Mouse (Mus musculus) naive thymus-derived CD4-positive, alpha-beta T cell, adult 2 months (primary cell): ENCODE measurements at regions not wholly inside any gene's neighbourhood (a gene's known extent, or its start where the extent isn't known, plus 50 kb on each side); places are given as distances from the start of the nearest gene placed in this dataset.

Experiments
- DNase-seq: peaks from one replicate; pipeline ENCODE4 v3.0.0-alpha.2; 2011; ENCODE audit warnings: low read depth

DNA sequence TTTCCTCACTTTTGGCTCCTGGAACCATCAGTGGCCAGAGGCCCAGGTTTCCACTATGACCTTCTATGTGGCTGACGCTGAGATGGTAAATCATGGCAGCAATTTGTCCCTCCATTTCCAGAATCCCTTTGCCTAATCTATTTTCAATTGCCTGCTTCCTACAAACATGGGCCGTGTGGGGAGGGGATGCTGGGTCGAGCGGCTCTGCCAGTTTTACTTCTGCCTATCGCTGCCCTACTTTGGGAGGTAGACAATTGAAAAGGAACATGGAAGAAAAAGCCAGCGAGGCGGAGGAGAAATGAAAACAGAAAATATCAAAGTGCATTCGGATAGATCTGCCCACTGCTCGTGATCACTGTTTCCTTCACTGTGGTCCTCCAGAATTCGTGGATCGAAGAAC, 123.3 kb upstream of the Nrp1 start:
- DNase-seq = no peak

GRCm38 (mm10) chr8:128235527-128235926, 122.9 kb upstream of the Nrp1 start:
- no peak for DNase-seq

- DNase-seq = no peak
These were observed 122.3 kb upstream of the Nrp1 start for GRCm38 (mm10) chr8:128236097-128236496.

DNA sequence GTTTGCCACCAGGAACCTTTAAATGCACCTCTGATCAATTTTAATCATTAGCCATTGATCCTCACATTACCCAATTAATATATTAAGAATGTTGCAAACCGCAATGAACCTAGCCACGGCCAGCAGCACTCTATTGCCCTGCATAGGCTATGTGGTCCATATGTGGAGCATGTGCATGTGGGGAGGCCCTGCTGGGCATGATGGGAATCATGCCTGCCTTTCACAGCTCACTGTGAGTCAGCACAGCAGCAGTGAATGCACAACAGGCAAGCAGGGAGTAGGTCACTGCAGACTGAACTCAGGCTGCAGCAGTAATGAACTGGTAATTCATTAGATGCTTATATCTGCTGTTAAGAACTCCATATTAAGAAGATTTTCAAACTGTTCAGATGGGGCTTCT, 119.5 kb upstream of the Nrp1 start:
- no peak for DNase-seq

- DNase-seq = no peak
These were observed 118.6 kb upstream of the Nrp1 start for GRCm38 (mm10) chr8:128239783-128240182.

GRCm38 (mm10) chr8:128241200-128241599, 117.2 kb upstream of the Nrp1 start:
- no peak for DNase-seq

GRCm38 (mm10) chr8:128242465-128243251, 115.7 kb upstream of the Nrp1 start:
- DNase-seq = no peak

- DNase-seq = no peak
These were observed 106.7 kb upstream of the Nrp1 start for GRCm38 (mm10) chr8:128251723-128252122.

- no peak for DNase-seq
These were observed 97.6 kb upstream of the Nrp1 start for GRCm38 (mm10) chr8:128260836-128261235.

DNA sequence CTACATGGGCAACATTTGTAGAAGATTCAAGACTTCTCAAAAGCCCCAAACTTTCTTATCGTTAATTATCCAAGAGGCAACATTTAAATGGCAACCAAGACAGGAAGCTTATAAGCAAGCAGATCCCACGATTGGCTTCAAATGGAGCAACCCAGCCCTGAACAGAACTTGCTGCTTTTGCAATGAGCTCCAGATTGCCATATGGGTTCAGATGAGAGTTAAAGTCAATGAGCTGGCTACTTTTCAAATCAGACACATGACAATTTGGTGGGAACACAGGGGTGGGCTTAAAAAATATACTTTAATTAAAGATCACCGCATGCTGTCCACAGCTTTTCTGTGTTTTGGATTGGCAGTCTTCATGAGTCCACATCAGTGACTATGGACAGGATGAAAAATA, 97.0 kb upstream of the Nrp1 start:
- no peak for DNase-seq

GRCm38 (mm10) chr8:128263251-128263947, 95.0 kb upstream of the Nrp1 start:
- DNase-seq = no peak

- DNase-seq = no peak
These were observed 91.1 kb upstream of the Nrp1 start for GRCm38 (mm10) chr8:128267261-128267660.

DNA sequence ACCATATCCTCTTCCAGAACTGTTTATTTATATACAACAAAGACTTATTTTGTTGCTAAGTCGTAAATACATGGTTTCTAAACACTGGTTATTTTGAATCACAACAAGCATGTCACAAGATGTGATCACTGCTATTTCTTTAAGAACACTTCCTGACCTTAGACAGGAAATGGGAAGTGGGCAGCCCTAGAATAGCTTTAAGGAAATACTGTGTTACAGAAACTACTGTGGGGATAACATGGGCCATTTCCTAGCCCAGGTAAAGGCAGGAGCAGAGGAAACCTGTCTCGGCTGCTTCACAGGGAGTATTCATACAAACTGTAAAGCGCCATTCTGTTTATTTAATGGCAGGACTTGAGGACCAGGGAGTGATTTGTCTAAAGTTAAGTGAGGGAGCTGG, 90.4 kb upstream of the Nrp1 start:
- peak; percentile 38 for DNase-seq

DNA sequence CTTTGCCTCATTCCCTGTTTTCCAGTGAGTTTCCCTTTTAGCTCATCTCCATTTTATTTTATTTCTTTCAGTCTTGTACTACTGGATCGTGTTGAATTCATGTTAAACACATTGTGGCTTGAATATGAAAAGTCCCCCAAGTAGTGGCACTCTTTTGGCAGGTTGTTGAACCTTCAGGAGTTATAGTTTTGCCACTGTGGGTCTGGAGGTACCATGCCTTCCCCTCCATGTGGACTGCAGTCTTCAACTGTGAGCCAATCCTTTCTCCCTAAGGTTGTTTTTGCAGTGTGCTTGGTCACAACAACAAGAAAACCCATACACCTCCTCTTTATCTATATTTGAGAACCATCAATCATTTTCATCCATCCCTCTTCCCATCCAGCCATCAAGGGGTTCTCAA, 88.9 kb upstream of the Nrp1 start:
- no peak for DNase-seq

- DNase-seq = no peak
These were observed 85.5 kb upstream of the Nrp1 start for GRCm38 (mm10) chr8:128272866-128273344.

DNA sequence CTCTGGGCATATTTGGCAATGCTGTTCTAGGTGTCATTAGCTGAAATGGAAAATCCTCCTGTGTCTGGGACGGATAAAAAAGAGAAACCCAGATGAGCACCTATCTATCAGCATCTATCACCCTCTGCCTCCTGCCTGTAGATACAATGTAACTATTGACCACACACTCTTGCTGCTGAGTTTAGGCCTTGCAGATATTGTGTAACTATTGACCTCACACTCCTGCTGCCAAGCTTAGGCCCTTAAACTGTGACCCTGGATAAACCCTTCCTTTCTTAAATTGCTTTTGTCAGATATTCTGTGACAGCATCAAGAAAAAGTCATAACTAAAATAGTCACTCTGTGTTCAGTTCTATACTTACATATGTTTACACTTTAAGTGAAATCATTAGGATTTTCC, 81.9 kb upstream of the Nrp1 start:
- no peak for DNase-seq

GRCm38 (mm10) chr8:128282802-128283201, 75.6 kb upstream of the Nrp1 start:
- no peak for DNase-seq

DNA sequence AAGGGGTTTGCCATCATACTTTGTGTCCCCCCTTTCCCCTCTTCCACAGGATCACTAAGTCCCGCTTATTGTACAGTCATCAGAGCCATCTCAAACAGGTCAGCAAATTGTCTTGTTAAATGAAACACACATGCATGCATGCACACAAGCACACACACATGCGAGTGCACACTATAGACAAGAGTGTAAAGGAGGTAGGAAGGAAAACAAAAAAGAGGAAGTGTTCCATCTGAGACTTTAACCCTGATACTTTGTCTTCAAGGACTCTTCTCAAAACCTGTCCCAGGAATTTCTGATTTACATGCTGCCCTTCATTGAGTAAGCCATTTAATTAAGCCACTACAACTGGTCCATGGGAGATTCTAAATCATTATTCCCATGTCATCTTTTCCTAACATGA, 75.0 kb upstream of the Nrp1 start:
- no peak for DNase-seq

GRCm38 (mm10) chr8:128284816-128285215, 73.6 kb upstream of the Nrp1 start:
- no peak for DNase-seq

- no peak for DNase-seq
These were observed 68.3 kb upstream of the Nrp1 start for GRCm38 (mm10) chr8:128290076-128290475.

- DNase-seq = no peak
These were observed 66.0 kb upstream of the Nrp1 start for GRCm38 (mm10) chr8:128292394-128292793.

GRCm38 (mm10) chr8:128296728-128297380, 61.5 kb upstream of the Nrp1 start:
- no peak for DNase-seq

- no peak for DNase-seq
These were observed 56.1 kb upstream of the Nrp1 start for GRCm38 (mm10) chr8:128302322-128302721.
